ENCODE assay signal across 9 mouse cellular contexts in the genomic region with DNA sequence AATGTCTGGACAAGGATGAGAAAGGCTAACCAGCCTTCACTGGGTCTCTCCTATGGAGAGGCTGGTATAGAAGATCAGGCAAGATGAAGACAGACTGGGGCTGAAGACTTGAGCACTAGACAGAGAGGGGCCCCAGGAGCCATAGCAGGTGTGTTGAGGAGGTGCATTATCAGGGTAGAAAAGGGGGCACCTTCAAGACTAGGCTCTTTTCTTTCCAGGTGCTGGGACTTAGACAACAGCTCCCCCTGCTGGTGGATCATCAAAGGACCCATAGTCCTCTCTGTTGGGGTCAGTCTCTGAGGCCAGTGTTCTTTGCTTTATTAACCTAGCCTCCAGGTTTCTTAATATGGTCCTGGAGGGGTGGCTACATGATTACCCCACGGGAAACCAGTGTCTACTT. TPM values are rescaled to one million over a fixed set of nuclear protein-coding genes. Genes with fewer than 3 reads are reported as not detected.
DNase-seq lines count a peak whose midpoint lies in the region; ATAC-seq and TF ChIP-seq lines count a peak whose summit lies in the region.
"Had no signal": no experiment of that assay in that cellular context is flagged by ENCODE, and none has a peak within 500 bp of the region (broad histone marks: within the 10 kb centered on the region; RNA-seq: fewer than 3 reads in every experiment).

No protein-coding gene starts in this region.

- H3K27me3 ChIP-seq in intestine, embryonic 15.5 days (replicated peaks) = no peaks in the 10 kb centered on the region
- no peaks in the 10 kb centered on the region; the same call in 1 of the 2 replicates for H3K27me3 ChIP-seq in liver, embryonic 14.5 days (ENCODE audit: control insufficient read depth, insufficient read depth, low read length)
- H3K27me3 ChIP-seq in hindbrain, embryonic 16.5 days (replicated peaks; ENCODE audit: control insufficient read depth, insufficient read depth, low read length) = no peaks in the 10 kb centered on the region
- H3K27me3 ChIP-seq: neural tube, embryonic 12.5 days had no signal

- no peak for TF ChIP-seq EP300 in liver, embryonic 14.5 days (IDR thresholded peaks at IDR 0.05; ENCODE audit: low read depth)

- 19% methylated on average over 1 of the region's 1 CpGs for WGBS in intestine, embryonic 15.5 days
- 0% methylated on average over 1 of the region's 1 CpGs for WGBS in liver, embryonic 14.5 days (ENCODE audit: insufficient replicate concordance)
- 22% methylated on average over 1 of the region's 1 CpGs for WGBS in hindbrain, embryonic 16.5 days

- no peaks in the 10 kb centered on the region for H3K9me3 ChIP-seq in intestine, embryonic 15.5 days
- no peaks in the 10 kb centered on the region for H3K9me3 ChIP-seq in liver, embryonic 14.5 days (ENCODE audit: control insufficient read depth, low read length)
- no peaks in the 10 kb centered on the region for H3K9me3 ChIP-seq in hindbrain, embryonic 16.5 days (ENCODE audit: control insufficient read depth, low read length)
- H3K9me3 ChIP-seq: neural tube, embryonic 12.5 days had no signal

- peak; percentile 92 for TF ChIP-seq CTCF in liver, embryonic 14.5 days (IDR thresholded peaks at IDR 0.05; ENCODE audit: low read depth)

- H3K27ac ChIP-seq in intestine, embryonic 15.5 days = no peak overlapping the region
- H3K27ac ChIP-seq in liver, embryonic 14.5 days = no peak overlapping the region
- no peak overlapping the region for H3K27ac ChIP-seq in hindbrain, embryonic 16.5 days (ENCODE audit: low read depth, low read length)
- H3K27ac ChIP-seq: neural tube, embryonic 12.5 days had no signal

- H3K4me1 ChIP-seq in intestine, embryonic 15.5 days (replicated peaks) = 0 out of 2 replicates have a peak, but pooled peaks cover 8% of the 10 kb centered on the region
- H3K4me1 ChIP-seq in liver, embryonic 14.5 days (replicated peaks; ENCODE audit: control insufficient read depth in 2 of 2, insufficient read depth in 2 of 2, low read length in 1 of 2) = peaks cover 0 to 6% of the 10 kb centered on the region in 2 experiments; a peak in 2 of 4 replicates
- H3K4me1 ChIP-seq in hindbrain, embryonic 16.5 days (ENCODE audit: control insufficient read depth, insufficient read depth, low read depth, low read length) = peaks cover 4% of the 10 kb centered on the region; the same call in 1 of the 2 replicates

- peak; percentile 60 for ATAC-seq in intestine, embryonic 15.5 days
- peak; percentile 56; the same call in 1 of the 2 replicates for ATAC-seq in liver, embryonic 14.5 days (ENCODE audit: insufficient read depth)
- no peak for ATAC-seq in hindbrain, embryonic 16.5 days

- no peak overlapping the region for H3K4me2 ChIP-seq in intestine, embryonic 15.5 days (replicated peaks)
- no peak overlapping the region for H3K4me2 ChIP-seq in liver, embryonic 14.5 days (ENCODE audit: low read depth)
- no peak overlapping the region for H3K4me2 ChIP-seq in hindbrain, embryonic 16.5 days (ENCODE audit: low read length)
- H3K4me2 ChIP-seq: neural tube, embryonic 12.5 days had no signal

- DNase-seq in ovary, postnatal 10 days (ENCODE audit: low spot score) = peak; percentile 38
- no peak for DNase-seq in ovary, adult 18-20 months (ENCODE audit: low spot score)
- peak; percentile 38 for DNase-seq in adrenal gland, adult 2 months
- peak; percentile 69 for DNase-seq in embryo, embryonic 11 days
- peak; percentile 45 to 60 (median 47) for DNase-seq in liver, embryonic 14.5 days (ENCODE audit: low read depth in 3 of 3, low spot score in 3 of 3)
- DNase-seq in retina, postnatal 7 days (ENCODE audit: low read depth, low spot score) = peak; percentile 52

- H3K4me3 ChIP-seq in intestine, embryonic 15.5 days (replicated peaks) = no peak overlapping the region
- no peak overlapping the region for H3K4me3 ChIP-seq in liver, embryonic 14.5 days (ENCODE audit: insufficient read depth in 1 of 2, low read depth in 2 of 2, low read length in 2 of 2)
- H3K4me3 ChIP-seq in hindbrain, embryonic 16.5 days (ENCODE audit: low read length) = no peak overlapping the region
- H3K4me3 ChIP-seq: neural tube, embryonic 12.5 days had no signal

- no peak overlapping the region for H3K9ac ChIP-seq in intestine, embryonic 15.5 days
- H3K9ac ChIP-seq in liver, embryonic 14.5 days (replicated peaks) = no peak overlapping the region; the same call in 1 of the 2 replicates
- no peak overlapping the region for H3K9ac ChIP-seq in hindbrain, embryonic 16.5 days (ENCODE audit: low read depth, low read length)
- H3K9ac ChIP-seq: neural tube, embryonic 12.5 days had no signal

- no peaks in the 10 kb centered on the region for H3K36me3 ChIP-seq in intestine, embryonic 15.5 days
- no peaks in the 10 kb centered on the region for H3K36me3 ChIP-seq in liver, embryonic 14.5 days (replicated peaks; ENCODE audit: control insufficient read depth, insufficient read depth, low read depth)
- no peaks in the 10 kb centered on the region for H3K36me3 ChIP-seq in hindbrain, embryonic 16.5 days (ENCODE audit: control insufficient read depth, insufficient read depth, low read length)
- H3K36me3 ChIP-seq: neural tube, embryonic 12.5 days had no signal

RNA-seq across cellular contexts. Expression of a gene that starts 7.8 kb away (rescaled TPM):
- total RNA-seq in adrenal gland, adult 2 months (2021) = not detected
- polyA plus RNA-seq in adrenal gland, adult 2 months (2012; rRNA removed) = not detected in 2 replicates
- 0.23 and 0.34 TPM in 2 replicates for polyA plus RNA-seq in intestine, embryonic 15.5 days (2015; fragmentation: Nextera tagmentation; extraction: Ambion mirVana)
- 0.02 and 0.03 TPM in 2 replicates for polyA plus RNA-seq in liver, embryonic 14.5 days (2012; rRNA removed)
- not detected in 2 replicates for polyA plus RNA-seq in liver, embryonic 14.5 days (2014; fragmentation: Nextera tagmentation; extraction: Ambion mirVana)
- not detected in 2 replicates for polyA plus RNA-seq in hindbrain, embryonic 16.5 days (2015; fragmentation: Nextera tagmentation; extraction: Ambion mirVana)
- polyA plus RNA-seq: neural tube, embryonic 12.5 days had no signal

RNA-seq across cellular contexts. Expression of a gene that starts 47.7 kb away (rescaled TPM):
- total RNA-seq in adrenal gland, adult 2 months (2021) = 10 to 100 TPM; 35.1 to 85.4 TPM
- 135 and 204 TPM in 2 replicates for polyA plus RNA-seq in adrenal gland, adult 2 months (2012; rRNA removed)
- polyA plus RNA-seq in intestine, embryonic 15.5 days (2015; fragmentation: Nextera tagmentation; extraction: Ambion mirVana) = 16.4 and 20.0 TPM in 2 replicates
- 58.3 and 59.3 TPM in 2 replicates for polyA plus RNA-seq in liver, embryonic 14.5 days (2012; rRNA removed)
- polyA plus RNA-seq in liver, embryonic 14.5 days (2014; fragmentation: Nextera tagmentation; extraction: Ambion mirVana) = 13.2 and 15.1 TPM in 2 replicates
- polyA plus RNA-seq in hindbrain, embryonic 16.5 days (2015; fragmentation: Nextera tagmentation; extraction: Ambion mirVana) = 27.6 and 30.9 TPM in 2 replicates
